Mouse (Mus musculus): ENCODE data around the gene Taf5.

The Taf5 gene

DNA sequence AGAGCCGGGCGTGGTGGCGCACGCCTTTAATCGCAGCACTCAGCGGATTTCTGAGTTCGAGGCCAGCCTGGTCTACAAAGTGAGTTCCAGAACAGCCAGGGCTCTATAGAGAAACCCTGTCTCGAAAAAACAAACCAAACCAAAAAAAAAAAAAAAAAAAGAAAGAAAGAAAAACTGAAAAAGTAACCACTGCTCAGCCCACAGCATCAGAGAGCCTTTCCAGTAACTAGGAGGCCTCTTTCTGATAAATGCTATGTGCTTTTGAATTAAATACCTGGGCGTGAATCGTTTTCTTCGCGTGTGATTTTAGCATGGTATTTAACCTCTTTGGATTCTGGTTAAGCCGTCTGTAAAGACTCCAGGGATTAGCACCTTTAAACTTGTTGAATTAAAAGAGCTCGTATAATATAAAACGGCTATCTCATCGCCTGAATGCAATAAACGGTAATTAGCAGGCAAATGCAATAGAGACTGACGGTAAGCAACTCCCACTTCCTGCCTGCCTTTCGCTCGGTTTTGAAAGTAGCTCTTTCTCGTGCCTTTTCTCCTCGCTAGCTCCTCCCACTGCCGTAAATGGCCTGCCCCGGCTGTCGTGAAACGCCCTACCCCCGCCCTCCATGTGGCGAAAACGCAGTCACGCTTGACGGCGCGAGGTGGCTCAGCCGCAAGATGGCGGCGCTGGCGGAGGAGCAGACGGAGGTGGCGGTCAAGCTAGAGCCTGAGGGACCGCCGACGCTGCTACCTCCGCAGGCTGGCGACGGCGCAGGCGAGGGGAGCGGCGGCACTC is at the start of gene Taf5:
Gene Taf5 (plus strand): TSS at position 651 of the 787 bp plus-strand sequence.
- peak; percentile 98 for DNase-seq (ENCODE audit: low spot score in 2 of 2)

DNA sequence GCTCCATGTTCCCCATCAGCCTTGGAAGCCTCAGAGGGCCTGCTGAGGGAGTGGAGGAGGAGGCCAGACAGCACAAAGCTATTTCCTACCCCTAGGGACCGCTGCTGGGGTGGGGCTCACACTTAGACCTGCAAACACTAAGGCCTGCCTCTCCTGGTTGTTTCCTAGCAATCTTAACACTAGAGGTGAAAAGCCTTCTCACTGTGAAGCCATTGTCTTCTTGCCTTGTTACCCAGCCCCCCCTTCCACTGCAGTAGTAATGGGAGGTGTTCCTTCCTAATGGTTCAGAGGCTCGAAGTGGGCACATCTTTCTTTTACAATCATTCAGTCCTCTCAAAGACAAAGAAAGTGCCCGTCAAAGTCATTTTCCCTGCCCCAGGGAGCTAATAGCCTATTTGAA is 49.7 kb upstream of the Taf5 start:
- DNase-seq (ENCODE audit: low spot score in 2 of 2): no peak

- DNase-seq (ENCODE audit: low spot score in 2 of 2): no peak
Measured at GRCm38 (mm10) chr19:47018330-47018729, 49.2 kb upstream of the Taf5 start.

- DNase-seq (ENCODE audit: low spot score in 2 of 2): no peak
Measured at GRCm38 (mm10) chr19:47019326-47019725, 48.2 kb upstream of the Taf5 start.

DNA sequence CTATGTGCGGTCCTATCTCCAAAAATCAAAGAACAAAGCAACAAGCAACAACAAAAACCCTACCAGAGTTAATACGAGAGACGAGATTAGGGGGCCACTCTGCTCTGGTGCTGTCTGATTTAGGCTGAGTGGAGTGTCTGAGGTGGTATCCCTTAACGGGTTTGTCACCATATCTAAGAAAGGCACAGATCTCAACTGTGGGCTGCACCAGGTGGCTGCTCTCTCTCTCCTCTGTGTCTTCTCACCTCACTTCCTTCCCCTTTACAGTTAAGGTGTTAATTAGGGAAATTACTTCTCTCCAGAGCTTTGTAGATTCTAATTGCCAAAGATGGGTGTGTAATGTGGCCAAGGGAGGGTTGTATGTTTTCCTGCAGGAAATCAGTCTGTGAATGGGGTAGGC is 44.8 kb upstream of the Taf5 start:
- DNase-seq (ENCODE audit: low spot score in 2 of 2): no peak

DNA sequence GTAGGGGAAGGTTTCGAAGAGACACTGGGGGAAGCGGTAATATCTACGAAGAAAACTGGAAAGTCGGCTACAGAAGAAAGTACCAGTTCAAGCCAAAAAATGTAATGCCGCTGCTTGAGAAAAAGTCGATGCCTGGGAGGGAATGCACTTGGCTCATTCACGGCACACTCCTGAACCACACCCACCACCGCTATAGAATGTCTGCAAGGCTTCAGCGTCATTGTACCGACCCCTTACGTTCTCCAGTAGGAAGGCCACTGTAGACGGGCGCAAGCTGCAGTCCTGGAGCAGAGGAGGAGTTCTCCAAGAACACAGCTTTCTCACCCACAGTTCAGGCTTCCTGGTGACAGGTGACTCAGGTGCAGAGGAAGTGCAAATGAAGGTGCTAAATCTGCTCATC is 44.0 kb upstream of the Taf5 start:
- DNase-seq (ENCODE audit: low spot score in 2 of 2): no peak

DNA sequence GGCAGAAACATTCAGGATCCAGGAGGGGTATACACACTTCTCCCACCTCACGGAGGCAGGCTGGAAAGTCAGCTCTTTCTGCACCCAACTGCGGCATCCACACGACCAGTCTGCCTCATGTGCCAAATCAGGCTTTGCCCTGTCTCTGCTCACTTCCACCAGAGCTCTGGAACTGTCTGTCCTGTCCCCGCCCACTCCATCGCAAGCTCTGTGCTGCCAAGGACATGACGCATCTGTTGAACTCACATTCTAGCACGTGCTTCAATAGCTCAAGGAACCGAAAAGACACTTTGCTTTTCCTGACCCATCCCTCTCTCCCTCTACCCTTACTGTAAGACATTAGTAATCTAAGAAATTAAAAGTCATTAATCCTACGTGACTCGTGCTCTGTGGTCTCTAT is 42.6 kb upstream of the Taf5 start:
- no peak for DNase-seq (ENCODE audit: low spot score in 2 of 2)

DNA sequence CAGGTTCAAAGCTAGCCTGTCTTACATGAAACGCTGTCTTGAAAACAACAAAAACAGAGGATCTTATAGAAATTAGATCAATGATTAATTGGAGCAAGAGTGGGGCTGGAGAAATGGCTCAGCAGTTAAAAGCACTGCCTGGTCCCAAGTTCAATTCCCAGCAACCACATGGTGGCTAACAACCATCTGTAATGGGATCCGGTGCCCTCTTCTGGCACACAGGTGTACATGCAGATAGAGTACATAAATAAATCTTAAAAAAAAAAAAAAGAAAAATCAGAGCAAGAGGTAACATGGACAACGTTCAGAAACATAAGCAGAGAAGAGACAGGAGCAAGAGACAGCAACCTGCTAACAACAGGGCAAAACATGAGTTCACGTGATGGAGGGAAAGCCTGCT is 41.0 kb upstream of the Taf5 start:
- DNase-seq (ENCODE audit: low spot score in 2 of 2): no peak

DNA sequence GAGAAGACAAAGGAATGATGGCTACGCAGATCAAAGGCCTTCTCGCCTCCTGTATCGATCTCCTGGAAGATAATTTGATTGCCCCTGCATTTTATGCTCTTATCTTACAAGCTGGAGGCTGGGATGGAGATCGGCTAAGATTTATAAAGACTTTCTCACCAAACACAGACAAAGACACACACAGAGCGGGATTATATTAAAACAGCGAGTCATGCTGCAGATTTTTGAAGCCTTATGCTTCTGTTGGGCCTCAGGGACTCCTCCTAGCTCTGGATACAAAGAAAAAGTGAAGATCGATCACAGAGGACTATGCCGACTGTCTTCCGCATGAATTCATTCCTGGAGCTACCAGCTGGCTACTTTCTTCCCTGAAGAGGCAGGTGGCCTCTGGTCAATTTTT is 37.8 kb upstream of the Taf5 start:
- DNase-seq (ENCODE audit: low spot score in 2 of 2): no peak

GRCm38 (mm10) chr19:47031770-47032169 is 35.8 kb upstream of the Taf5 start:
- no peak for DNase-seq (ENCODE audit: low spot score in 2 of 2)

DNA sequence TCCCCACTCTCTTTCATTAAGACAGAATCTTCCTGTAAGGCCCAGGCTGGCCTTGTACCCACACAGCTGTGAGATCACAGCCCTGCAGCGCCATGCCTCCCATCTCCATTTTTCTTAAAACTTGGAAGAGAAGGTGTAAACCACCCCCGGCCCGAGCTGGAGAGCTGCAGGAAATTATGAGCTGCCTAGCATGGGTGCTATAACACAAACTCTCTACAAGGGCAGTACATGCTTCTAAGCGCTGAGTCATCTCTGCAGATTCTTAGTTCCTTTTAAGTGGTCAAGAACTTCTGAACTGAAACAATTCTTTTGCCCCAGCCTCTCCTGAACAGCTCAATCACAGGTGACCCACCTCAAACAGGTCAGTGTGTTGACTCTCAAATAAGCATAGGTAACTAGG is 32.6 kb upstream of the Taf5 start:
- no peak for DNase-seq (ENCODE audit: low spot score in 2 of 2)

- no peak for DNase-seq (ENCODE audit: low spot score in 2 of 2)
Measured at GRCm38 (mm10) chr19:47036596-47036995, 30.9 kb upstream of the Taf5 start.

GRCm38 (mm10) chr19:47040720-47041473 is 26.6 kb upstream of the Taf5 start:
- DNase-seq (ENCODE audit: low spot score in 2 of 2): no peak

DNA sequence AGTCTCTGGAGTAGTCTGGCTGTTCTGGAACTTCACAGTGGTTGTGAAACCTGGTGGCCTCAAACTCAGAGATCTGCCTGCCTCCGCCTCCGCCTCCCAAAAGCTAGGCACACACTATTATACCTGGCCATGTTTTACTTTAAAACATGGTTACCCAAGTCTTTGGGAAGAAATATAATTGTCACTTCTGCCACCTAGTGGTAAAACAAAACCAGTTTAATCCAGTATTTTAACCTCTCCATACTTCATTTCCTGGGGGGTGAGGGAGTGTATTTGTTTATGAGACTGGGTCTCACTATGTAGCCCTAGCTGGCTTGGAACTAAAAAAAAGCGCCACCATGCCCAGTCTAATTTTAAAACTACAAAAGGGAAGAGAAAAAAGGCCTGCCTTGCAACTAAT is 23.9 kb upstream of the Taf5 start:
- no peak for DNase-seq (ENCODE audit: low spot score in 2 of 2)

DNA sequence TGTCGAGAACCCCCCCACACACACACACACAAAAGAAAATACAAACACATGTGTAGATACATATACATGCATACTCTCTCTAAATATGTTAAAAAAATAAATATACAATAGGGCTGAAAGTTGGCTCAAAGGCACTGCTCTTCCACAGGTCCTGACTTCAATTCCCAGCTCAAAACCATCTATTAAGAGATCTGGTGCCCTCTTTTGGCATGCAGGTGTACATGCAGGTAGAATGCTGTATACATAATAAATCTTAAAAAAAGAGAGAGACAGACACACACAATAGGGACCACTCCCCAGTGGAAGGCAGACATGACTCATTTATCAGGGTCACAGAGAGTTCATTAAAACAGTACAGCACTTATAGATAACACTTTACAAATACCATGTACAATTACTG is 21.2 kb upstream of the Taf5 start:
- no peak for DNase-seq (ENCODE audit: low spot score in 2 of 2)

GRCm38 (mm10) chr19:47047236-47047833 is 20.2 kb upstream of the Taf5 start:
- no peak for DNase-seq (ENCODE audit: low spot score in 2 of 2)

DNA sequence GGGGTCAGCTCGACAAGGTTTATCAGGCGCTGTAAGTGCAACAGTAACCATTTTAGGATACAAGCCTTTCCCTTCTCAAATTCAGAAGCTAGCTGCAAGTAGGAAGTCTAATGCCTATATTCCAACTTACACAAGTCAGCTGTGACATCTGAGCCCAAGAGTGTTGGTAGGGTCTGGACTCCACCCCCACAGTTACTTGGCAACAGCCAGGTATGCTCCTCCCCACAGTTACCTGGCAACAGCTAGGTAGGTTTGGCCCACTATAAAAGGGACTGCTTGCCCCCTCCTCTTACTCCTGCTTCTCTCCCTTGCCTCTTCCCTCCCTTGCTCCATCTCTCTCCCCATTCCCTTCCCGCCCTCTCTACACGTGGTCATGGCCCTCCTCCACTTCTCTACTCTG is 18.5 kb upstream of the Taf5 start:
- DNase-seq (ENCODE audit: low spot score in 2 of 2): no peak

- no peak for DNase-seq (ENCODE audit: low spot score in 2 of 2)
Measured at GRCm38 (mm10) chr19:47049840-47050239, 17.7 kb upstream of the Taf5 start.

DNA sequence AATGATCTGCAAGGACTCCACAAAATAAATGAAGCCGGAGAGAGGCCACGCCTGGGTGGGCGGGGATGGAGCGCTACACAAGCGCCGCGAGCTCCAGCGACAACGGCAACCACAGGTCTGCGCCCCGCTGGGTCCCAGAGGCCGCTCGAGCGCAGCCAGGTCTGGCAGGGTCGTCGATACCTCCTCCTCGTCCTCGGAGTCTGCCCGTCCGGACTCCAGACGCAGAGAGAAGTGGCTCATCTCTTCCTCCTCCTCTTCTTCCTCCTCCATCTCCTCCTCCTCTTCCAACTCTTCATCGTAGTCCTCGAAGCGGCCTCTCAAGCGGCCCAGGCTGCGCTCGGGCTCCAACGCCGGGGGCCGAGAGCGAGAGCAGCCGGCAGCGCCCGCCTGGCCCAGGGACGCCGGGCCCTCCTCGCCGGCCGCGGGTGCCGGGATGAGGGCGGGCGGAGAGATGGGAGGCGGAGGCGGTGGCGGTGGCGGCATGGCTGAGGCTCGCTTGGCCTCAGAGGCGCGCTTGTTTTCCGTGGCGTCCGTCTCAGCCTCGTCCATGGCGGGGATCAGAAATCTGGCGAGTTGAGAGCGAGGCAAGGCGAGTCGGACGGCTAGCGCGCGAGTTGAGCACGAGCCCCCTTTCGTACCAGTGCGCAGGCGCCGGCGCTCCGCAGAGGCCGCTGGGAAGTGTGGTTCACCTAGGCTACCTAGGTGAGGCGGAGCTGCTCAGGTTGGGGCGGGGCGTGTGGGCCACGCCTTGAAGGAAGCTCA is 17.1 kb upstream of the Taf5 start, which contains the start of gene Pcgf6:
Gene Pcgf6 (minus strand): TSS at position 636 of the 762 bp plus-strand sequence.
- peak; percentile 77 to 90 for DNase-seq (ENCODE audit: low spot score in 2 of 2)

GRCm38 (mm10) chr19:47052927-47053326 is 14.6 kb upstream of the Taf5 start:
- DNase-seq (ENCODE audit: low spot score in 2 of 2): no peak

- no peak for DNase-seq (ENCODE audit: low spot score in 2 of 2)
Measured at GRCm38 (mm10) chr19:47053471-47053870, 14.1 kb upstream of the Taf5 start.

- DNase-seq (ENCODE audit: low spot score in 2 of 2): no peak
Measured at GRCm38 (mm10) chr19:47057684-47058083, 9.9 kb upstream of the Taf5 start.
